Mouse (Mus musculus): Measurements from ENCODE around the gene Pin1. TPM values are rescaled to one million over a fixed set of nuclear protein-coding genes. Genes with fewer than 3 reads are reported as not detected.

Pin1 gene
- polyA plus RNA-seq, 1 experiment: 42.4 TPM

DNA sequence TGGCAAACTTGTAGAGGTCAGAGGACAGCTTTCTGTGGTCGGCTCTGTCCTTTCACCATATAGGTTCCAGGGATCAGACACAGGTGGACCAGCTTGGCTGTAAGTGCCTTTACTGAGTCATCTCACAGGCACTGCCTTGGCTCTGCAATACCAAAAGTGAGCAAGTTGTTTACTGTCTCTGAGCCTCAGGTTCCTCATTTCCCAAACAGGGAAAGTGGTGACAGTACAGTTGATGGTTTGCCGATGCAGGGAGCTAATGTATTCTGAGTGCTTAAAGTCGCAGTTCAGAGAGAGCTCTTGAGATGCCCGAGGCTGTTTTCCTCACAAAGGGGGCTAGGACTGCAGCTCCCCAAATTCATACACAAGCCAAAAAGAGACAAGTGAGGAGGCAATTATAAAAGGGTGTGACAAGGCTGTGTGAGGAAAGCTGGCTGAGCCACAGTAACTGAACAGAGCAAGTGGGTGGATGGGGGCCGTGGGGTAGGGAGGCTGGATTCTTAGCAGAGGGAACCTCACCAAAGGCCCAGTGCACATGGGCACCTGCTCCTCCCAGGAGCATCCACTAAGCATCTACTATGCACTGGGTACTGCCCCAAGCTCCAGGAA is 44.3 kb downstream of the Pin1 start:
- DNase-seq (ENCODE audit: extremely low spot score in 1 of 2, low spot score in 1 of 2): no peak

DNA sequence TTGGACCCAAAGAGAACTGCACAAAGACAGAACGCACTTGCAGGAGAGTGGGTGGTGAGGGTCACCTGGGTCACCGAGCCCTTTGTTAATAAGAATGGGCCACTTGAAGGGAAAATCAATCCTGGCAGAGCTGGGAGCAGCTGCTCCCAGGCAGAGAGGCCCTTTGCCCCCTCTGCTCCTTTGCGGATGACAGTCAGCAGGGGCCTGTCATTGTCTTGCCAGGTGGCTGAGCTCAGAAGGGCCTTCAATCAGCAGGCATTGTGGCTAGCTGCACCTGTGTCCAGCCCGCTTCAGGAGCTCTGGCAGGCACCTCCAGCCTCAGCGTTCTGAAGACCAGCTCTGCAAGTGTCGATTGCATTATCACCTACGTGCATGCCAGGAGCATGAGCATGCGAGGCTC is 45.6 kb downstream of the Pin1 start:
- no peak for DNase-seq (ENCODE audit: extremely low spot score in 1 of 2, low spot score in 1 of 2)

DNA sequence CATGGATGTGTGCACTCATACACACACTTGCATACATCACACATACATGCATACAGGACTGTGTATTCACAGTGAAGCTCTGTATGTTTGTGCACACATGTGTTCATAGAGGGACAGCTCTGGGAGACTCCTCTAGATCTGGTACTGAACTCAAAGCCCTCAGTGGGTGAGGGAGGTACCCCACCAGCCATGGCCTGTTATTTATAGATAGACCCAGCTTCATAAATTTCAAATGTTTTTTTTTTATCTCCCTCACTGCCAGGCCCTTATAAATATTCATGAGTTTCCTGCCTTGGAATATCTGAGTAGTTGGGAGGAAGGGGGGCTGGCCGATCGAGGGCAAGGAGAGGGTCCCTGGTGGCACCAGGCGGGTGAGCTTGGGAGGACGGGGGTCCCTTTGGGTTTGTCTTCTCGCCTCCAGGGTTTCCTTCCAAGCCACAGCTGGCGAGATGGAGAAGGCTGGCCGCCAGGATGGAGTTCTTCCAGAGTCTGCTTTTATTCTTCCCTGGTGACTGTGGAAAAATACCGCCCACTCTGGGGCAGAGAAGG is 52.0 kb downstream of the Pin1 start:
- peak in 1 of 2 experiments; percentile 66 for DNase-seq (ENCODE audit: extremely low spot score in 1 of 2, low spot score in 1 of 2)

DNA sequence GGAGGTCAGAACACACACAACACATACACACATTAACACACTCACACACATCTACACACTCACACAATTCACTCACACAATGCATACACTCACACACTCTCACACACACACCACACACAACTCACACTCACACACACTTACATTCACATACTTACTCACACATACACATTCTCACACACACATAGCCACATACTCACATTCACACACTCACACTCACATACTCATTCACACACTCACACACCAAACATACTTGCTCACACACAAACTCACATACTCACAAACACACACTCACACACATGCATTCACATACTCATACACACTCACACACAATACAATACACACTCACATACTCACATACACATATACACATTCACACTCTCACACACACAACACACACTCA is 53.5 kb downstream of the Pin1 start:
- DNase-seq (ENCODE audit: extremely low spot score in 1 of 2, low spot score in 1 of 2): no peak

DNA sequence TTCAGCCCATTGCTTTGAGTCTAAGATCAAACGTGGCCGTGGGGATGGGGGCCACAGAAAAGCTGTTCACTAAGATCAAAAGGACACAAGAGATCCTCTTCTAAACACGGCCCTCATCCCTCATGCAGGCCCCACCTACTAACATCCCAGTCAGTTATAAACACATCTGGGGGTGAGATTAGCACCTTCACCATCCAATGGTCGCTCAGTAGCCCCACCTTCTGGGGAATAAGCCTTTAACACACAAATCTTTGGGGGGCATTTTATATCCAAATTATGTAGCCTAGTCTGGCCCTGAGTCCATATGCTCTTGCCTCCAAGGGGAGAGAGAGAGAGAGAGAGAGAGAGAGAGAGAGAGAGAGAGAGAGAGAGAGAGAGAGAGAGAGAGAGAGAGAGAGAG is 54.1 kb downstream of the Pin1 start:
- no peak for DNase-seq (ENCODE audit: extremely low spot score in 1 of 2, low spot score in 1 of 2)

DNA sequence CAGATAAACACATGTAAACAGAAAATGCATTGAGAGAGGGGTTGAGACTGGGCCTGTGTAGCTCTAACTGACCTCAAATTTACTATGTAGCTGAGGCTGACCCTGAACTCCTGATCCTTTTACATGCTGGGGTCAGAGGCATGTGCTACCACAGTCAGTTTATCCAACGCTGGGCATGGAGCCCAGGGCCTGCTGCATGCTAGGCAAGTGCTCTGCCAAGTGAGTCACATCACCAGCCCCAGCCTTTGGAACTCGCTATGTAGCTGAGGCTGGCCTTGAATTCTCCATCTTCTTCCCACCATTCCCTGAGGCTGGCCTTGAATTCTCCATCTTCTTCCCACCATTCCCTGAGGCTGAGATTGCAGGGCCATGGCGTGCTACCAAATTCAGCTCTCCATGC is 58.6 kb downstream of the Pin1 start:
- no peak for DNase-seq (ENCODE audit: extremely low spot score in 1 of 2, low spot score in 1 of 2)

DNA sequence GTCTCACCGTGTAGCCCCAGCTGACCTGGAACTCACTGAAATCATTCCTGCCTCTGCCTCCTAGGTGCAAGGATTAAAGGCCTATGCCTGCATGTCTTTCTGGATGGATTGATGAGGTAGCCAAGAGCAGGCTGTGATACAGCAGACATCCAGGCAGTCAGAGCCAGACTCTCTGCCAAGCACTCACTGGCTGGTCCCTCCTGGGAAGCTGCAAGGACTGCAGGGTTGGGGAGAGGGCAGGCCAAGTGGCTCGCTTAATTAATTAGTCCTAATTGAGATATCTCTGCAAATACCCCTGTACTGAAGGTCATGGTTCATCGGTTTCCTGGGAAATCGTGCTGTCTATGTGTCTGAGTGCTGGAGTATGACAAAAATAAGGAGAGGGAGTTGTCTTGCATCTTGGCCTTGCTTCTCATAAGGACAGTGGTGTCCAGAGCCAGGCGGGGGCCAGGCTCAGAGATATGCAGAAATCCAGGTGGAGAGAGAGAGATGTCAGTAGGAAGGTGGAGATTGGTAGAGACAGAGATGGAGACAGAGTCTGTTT is 61.1 kb downstream of the Pin1 start:
- DNase-seq (ENCODE audit: extremely low spot score in 1 of 2, low spot score in 1 of 2): no peak

DNA sequence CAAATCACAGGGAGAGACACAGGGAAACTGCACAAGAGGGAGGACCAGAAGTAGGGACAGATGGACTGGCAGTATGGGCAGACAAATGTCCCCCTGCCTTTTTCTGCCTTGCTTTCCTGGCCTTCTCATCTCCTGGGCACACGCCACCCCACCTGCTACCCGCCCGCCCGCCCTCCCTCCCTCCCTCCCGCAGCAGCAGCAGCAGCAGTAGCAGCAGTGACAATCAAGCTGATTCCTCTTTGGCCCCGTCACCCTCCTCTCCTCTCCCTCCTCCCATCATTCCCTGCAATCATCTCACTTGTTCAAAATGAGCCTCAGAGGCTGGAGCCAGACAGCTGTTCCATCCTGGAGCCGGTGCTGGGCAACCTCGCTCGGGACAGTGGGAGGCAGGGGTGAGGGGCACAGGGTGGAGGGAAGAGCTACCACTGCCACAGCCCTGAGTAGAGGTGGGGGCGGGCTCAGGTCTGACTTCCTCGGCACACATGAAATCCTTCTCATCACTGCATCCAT is 61.6 kb downstream of the Pin1 start:
- no peak for DNase-seq (ENCODE audit: extremely low spot score in 1 of 2, low spot score in 1 of 2)

DNA sequence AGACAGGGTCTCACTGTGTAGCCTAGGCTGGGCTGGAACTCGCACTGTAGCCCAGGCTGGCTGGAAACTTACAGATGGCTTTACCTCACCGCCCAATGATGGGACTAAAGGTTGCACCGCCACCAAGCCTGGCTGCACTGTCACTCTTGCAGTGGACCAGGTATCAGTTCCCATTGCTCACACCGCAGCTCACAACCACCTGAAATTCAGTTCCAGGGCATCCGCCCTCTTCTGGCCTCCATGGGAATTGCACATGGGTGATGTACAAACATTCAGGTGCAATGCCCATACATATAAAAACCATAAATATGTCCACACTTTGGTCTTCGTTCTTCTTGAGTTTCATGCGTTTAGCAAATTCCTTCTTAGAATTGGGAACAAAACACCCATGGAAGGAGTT is 63.4 kb downstream of the Pin1 start:
- DNase-seq (ENCODE audit: extremely low spot score in 1 of 2, low spot score in 1 of 2): no peak

Other genes with a start within 250 kb of the Pin1 start
- gene Zfp26, start 191.9 kb upstream of the Pin1 start, polyA plus RNA-seq (2012; rRNA removed): 9.2 and 10.7 TPM in 2 replicates
- 17.3 and 20.1 TPM in 2 replicates for gene Zfp426, start 159.3 kb upstream of the Pin1 start, polyA plus RNA-seq (2012; rRNA removed)
- 21.9 and 22.1 TPM in 2 replicates for gene Zfp266, start 130.7 kb upstream of the Pin1 start, polyA plus RNA-seq (2012; rRNA removed)
- 13.4 and 15.2 TPM in 2 replicates for gene Zfp846, start 70.8 kb upstream of the Pin1 start, polyA plus RNA-seq (2012; rRNA removed)
- 497 and 499 TPM in 2 replicates for gene Ubl5, start 9.2 kb upstream of the Pin1 start, polyA plus RNA-seq (2012; rRNA removed)
- 29.3 and 29.9 TPM in 2 replicates for gene Fbxl12, start 7.3 kb upstream of the Pin1 start, polyA plus RNA-seq (2012; rRNA removed)
- 126 and 152 TPM in 2 replicates for gene Olfm2, start 94.3 kb downstream of the Pin1 start, polyA plus RNA-seq (2012; rRNA removed)
- gene Col5a3, start 163.0 kb downstream of the Pin1 start, polyA plus RNA-seq (2012; rRNA removed): 1.7 and 2.5 TPM in 2 replicates
- not detected in 2 replicates for gene Rdh8, start 166.4 kb downstream of the Pin1 start, polyA plus RNA-seq (2012; rRNA removed)
- 227 and 254 TPM in 2 replicates for gene A230050P20Rik, start 216.5 kb downstream of the Pin1 start, polyA plus RNA-seq (2012; rRNA removed)
- gene Angptl6, start 227.6 kb downstream of the Pin1 start, polyA plus RNA-seq (2012; rRNA removed): 11.5 and 13.6 TPM in 2 replicates
- gene Ppan, start 236.1 kb downstream of the Pin1 start, polyA plus RNA-seq (2012; rRNA removed): 48.3 and 49.1 TPM in 2 replicates
- gene Eif3g, start 246.5 kb downstream of the Pin1 start, polyA plus RNA-seq (2012; rRNA removed): 115 and 117 TPM in 2 replicates

Data from frontal cortex, adult 2 months (tissue).